Mouse (Mus musculus) gastrocnemius, adult 2 months (tissue): Measurements from ENCODE around the gene Slc32a1. TPM values are rescaled to one million over a fixed set of nuclear protein-coding genes. Genes with fewer than 3 reads are reported as not detected.
A peak's percentile ranks its signal among the peaks of the same experiment; 100 is the strongest.

ENCODE experiments used
- DNase-seq: peaks from one replicate; pipeline ENCODE4 v3.0.0; 2022
- H3K27ac ChIP-seq: fragments of 200-600 bp; 2 replicates; pipeline ENCODE4 v1.8.1; 2022; ENCODE audit warnings: mild to moderate bottlenecking
- H3K4me3 ChIP-seq: fragments of 200-600 bp; 2 replicates; pipeline ENCODE4 v1.8.1; 2022; ENCODE audit warnings: mild to moderate bottlenecking, moderate library complexity
- CTCF ChIP-seq: fragments of 200-600 bp; IDR thresholded peaks from 2 replicates; pipeline ENCODE4 v1.8.1; 2022; ENCODE audit warnings: antibody characterized with exemption, mild to moderate bottlenecking, moderate library complexity
- intact Hi-C: fragments of 180-260 bp; cut with DNase I; formaldehyde crosslinking; loops from one replicate; pipeline ENCODE4 v1.15.1; 2025
- microRNA-seq: library from miRNA; unstranded; fragments of <30 nt; microRNA quantifications from one replicate; pipeline ENCODE4 v1.2.0, GENCODE M21; 2021
- total RNA-seq, 2 experiments: library from RNA; stranded (reverse); gene quantifications; 2 replicates each; pipeline ENCODE4 v1.2.3; 2021

Gene Slc32a1
- total RNA-seq, 2 experiments from 2014 or later, result not detected

- DNase-seq, result peak; percentile 28
- intact Hi-C loops, result loop anchor here (10.0 kb wide), 1 partner anchor 90 kb away; no protein-coding TSS in a partner anchor
- H3K4me3 ChIP-seq, result no peak overlapping the region
- no peak for TF ChIP-seq CTCF
- H3K27ac ChIP-seq, result peak overlapping the region; percentile 63
These were observed 44.1 kb downstream of the Slc32a1 start for GRCm38 (mm10) chr2:158654717-158655116.

- no peak for DNase-seq
These were observed 45.2 kb downstream of the Slc32a1 start for GRCm38 (mm10) chr2:158655806-158656205.

GRCm38 (mm10) chr2:158658822-158659221, 48.3 kb downstream of the Slc32a1 start:
- no peak for DNase-seq
- intact Hi-C loops, result loop anchor here (10.0 kb wide), 1 partner anchor 86 kb away; no protein-coding TSS in a partner anchor
- Histone ChIP-seq H3K4me3 (no peak overlapping the region), H3K27ac (peak overlapping the region; percentile 75)
- TF ChIP-seq CTCF, result no peak

More at GRCm38 (mm10) chr2:158655806-158656205, 45.2 kb downstream of the Slc32a1 start:
- intact Hi-C loops, result loop anchor here (10.0 kb wide), 1 partner anchor 89 kb away; no protein-coding TSS in a partner anchor
- H3K27ac ChIP-seq, result no peak overlapping the region
- no peak for TF ChIP-seq CTCF
- no peak overlapping the region for H3K4me3 ChIP-seq

- intact Hi-C loops, result loop anchor here (10.0 kb wide), 1 partner anchor 85 kb away; no protein-coding TSS in a partner anchor
- peak overlapping the region; percentile 75 for H3K27ac ChIP-seq
- TF ChIP-seq CTCF, result no peak
- DNase-seq, result no peak
- H3K4me3 ChIP-seq, result no peak overlapping the region
These were observed 48.8 kb downstream of the Slc32a1 start for GRCm38 (mm10) chr2:158659346-158659745.

GRCm38 (mm10) chr2:158665098-158665497, 54.5 kb downstream of the Slc32a1 start, which contains the start of gene Ppp1r16b:
TSS of gene Ppp1r16b (plus strand) at chr2:158665398.
- peak within 1 kb of the TSS; percentile 83; the same call in 1 of the 2 replicates for H3K27ac ChIP-seq
- DNase-seq, result no peak
- intact Hi-C loops, result no loop called here
- H3K4me3 ChIP-seq, result no peak within 1 kb of the TSS
- no peak for TF ChIP-seq CTCF

Small RNA genes within 50 kb of the gene (microRNA-seq; reads per million reads assigned to microRNA genes)
- gene Mir3474, result not detected

Other genes starting within 250 kb of the Slc32a1 start
- gene Snhg11, start 235.1 kb upstream of the Slc32a1 start, total RNA-seq, result under 1 TPM in 1 of 2 experiments, not detected in 1; 0.17 TPM
- 10 to 100 TPM; 27.9 to 38.2 TPM for gene Ralgapb, start 200.9 kb upstream of the Slc32a1 start, total RNA-seq
- 1 to 10 TPM; 3.1 to 5.5 TPM for gene Adig, start 108.2 kb upstream of the Slc32a1 start, total RNA-seq
- under 1 TPM in 1 of 2 experiments, not detected in 1; 0.14 TPM for gene Arhgap40, start 98.0 kb upstream of the Slc32a1 start, total RNA-seq
- gene Actr5, start 14.1 kb downstream of the Slc32a1 start, total RNA-seq, result 1 to 10 TPM; 4.2 to 4.8 TPM
- 1 to 10 TPM; 3.1 to 4.1 TPM for gene Ppp1r16b, start 54.6 kb downstream of the Slc32a1 start, total RNA-seq
- 1 to 10 TPM in 1 of 2 experiments, under 1 TPM in 1; 0.95 to 1.4 TPM for gene Fam83d, start 157.3 kb downstream of the Slc32a1 start, total RNA-seq
- gene Dhx35, start 184.0 kb downstream of the Slc32a1 start, total RNA-seq, result 10 to 100 TPM; 10.4 to 11.4 TPM